Mouse (Mus musculus) hindbrain, embryonic 13.5 days (tissue): Measurements from ENCODE around the gene Etfb. TPM values are rescaled to one million over a fixed set of nuclear protein-coding genes. Genes with fewer than 3 reads are reported as not detected.

Experiments
- ATAC-seq: fragments of 200-750 bp; cut with Nextera tagmentation; 2 replicates; pipeline ENCODE4 v1.8.0; 2017; ENCODE audit warnings: moderate TSS enrichment; ENCODE audit not compliant: low FRiP score
- H3K27ac ChIP-seq: fragments of 300-500 bp; sonication (generic); 2 replicates; pipeline ENCODE4 v1.5.1; 2015; ENCODE audit warnings: inconsistent platforms, mild to moderate bottlenecking, moderate library complexity
- H3K27me3 ChIP-seq: fragments of 300-500 bp; sonication (generic); 2 replicates; pipeline ENCODE4 v1.6.1; 2015; ENCODE audit warnings: mild to moderate bottlenecking, inconsistent platforms
- H3K36me3 ChIP-seq: fragments of 300-500 bp; sonication (generic); 2 replicates; pipeline ENCODE4 v1.6.1; 2015; ENCODE audit warnings: mild to moderate bottlenecking, inconsistent platforms
- H3K4me1 ChIP-seq: fragments of 300-500 bp; sonication (generic); replicated peaks from 2 replicates; pipeline ENCODE4 v1.6.1; 2015; ENCODE audit warnings: inconsistent platforms
- H3K4me2 ChIP-seq: fragments of 300-500 bp; sonication (generic); 2 replicates; pipeline ENCODE4 v1.6.1; 2015; ENCODE audit warnings: inconsistent platforms, mild to moderate bottlenecking, moderate library complexity
- H3K4me3 ChIP-seq: fragments of 300-500 bp; sonication (generic); 2 replicates; pipeline ENCODE4 v1.5.1; 2015; ENCODE audit warnings: mild to moderate bottlenecking, inconsistent platforms
- H3K9ac ChIP-seq: fragments of 300-500 bp; sonication (generic); 2 replicates; pipeline ENCODE4 v1.6.1; 2015; ENCODE audit warnings: mild to moderate bottlenecking, inconsistent platforms
- H3K9me3 ChIP-seq: fragments of 300-500 bp; sonication (generic); 2 replicates; pipeline ENCODE4 v1.6.1; 2016; ENCODE audit warnings: inconsistent platforms
- WGBS: fragments of 180-500 bp; shearing (Covaris S2); methylation state at CpG from one replicate; pipeline ENCODE4 v1.1.7; 2015; 5-methylcytosine and 5-hydroxymethylcytosine counted together
- polyA plus RNA-seq: library from polyadenylated mRNA; unstranded; fragments of >200 nt; fragmentation: Nextera tagmentation; extraction: Ambion mirVana; gene quantifications from 2 replicates; pipeline ENCODE4 v1.2.1, GENCODE M21; 2015

The Etfb gene
- polyA plus RNA-seq, 1 experiment from 2014 or later: 154 TPM

- no peak overlapping the region for H3K4me3 ChIP-seq
- no peak for ATAC-seq
- no peak overlapping the region for H3K27ac ChIP-seq
- 89% methylated on average over 5 of the region's 5 CpGs for WGBS
- no peaks in the 10 kb centered on the region for H3K27me3 ChIP-seq
- H3K9ac ChIP-seq: no peak overlapping the region
- H3K9me3 ChIP-seq: no peaks in the 10 kb centered on the region
- H3K4me1 ChIP-seq: no peaks in the 10 kb centered on the region
- no peak overlapping the region for H3K4me2 ChIP-seq
- H3K36me3 ChIP-seq: no peaks in the 10 kb centered on the region
These were observed 9.2 kb upstream of the Etfb start for GRCm38 (mm10) chr7:43434676-43435075.

DNA sequence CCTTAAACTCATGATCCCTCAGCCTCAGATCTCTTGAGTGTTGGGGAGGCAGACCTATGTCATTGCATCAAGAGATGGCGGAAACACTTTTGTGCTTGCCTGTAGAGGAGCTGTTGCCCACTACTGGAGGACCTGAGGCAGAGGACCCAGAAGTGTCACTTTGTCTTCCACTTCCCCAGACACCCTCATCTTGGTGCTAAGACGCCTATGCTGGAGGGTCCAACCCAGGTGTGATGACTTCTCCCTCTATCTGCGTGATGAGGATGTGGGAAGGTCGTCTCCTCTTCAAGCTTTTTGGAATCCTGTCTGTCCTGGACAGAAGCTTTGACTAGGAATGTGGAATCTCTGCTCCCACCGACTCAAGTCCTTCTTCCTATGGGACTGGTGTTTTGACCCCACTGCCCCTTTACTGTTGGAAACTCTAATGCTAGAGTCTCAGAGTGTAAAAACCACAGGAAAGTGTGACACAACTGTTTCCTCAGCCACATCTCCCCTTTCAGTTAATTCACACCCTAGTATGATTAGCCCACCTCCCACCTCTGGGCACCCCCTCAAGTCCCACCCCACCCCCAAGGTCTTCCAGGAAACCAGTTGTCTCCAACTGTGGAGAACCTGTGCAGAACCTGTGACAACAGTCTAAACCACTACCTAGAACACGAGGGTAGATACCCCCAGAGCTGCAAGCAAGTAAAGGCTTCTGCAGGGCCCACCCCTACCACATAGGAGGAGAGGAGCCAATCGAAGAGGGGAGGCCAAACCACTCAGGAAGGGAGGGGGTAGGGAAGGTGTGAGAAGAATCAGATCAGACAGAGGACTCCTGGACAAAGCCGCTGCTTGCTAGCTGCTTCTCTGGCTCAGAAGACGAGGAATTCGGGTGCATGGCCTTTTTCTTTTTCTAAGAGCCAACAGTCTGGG, 7.3 kb upstream of the Etfb start, which contains the start of gene Nkg7:
Gene Nkg7 (plus strand): TSS at position 733 of the 915 bp plus-strand sequence.
- no peak for ATAC-seq
- no peak within 1 kb of the TSS for H3K27ac ChIP-seq
- no peaks in the 10 kb centered on the region for H3K27me3 ChIP-seq
- no peak within 1 kb of the TSS for H3K4me3 ChIP-seq
- H3K36me3 ChIP-seq: no peaks in the 10 kb centered on the region
- WGBS: 85% methylated on average over 10 of the region's 10 CpGs
- no peaks in the 10 kb centered on the region for H3K9me3 ChIP-seq
- H3K9ac ChIP-seq: no peak within 1 kb of the TSS
- no peak within 1 kb of the TSS for H3K4me2 ChIP-seq
- no peaks in the 10 kb centered on the region for H3K4me1 ChIP-seq

GRCm38 (mm10) chr7:43438611-43439010, 5.3 kb upstream of the Etfb start:
- ATAC-seq: no peak
- H3K4me3 ChIP-seq: no peak overlapping the region
- no peak overlapping the region for H3K27ac ChIP-seq
- no peaks in the 10 kb centered on the region for H3K9me3 ChIP-seq
- H3K27me3 ChIP-seq: no peaks in the 10 kb centered on the region
- H3K4me1 ChIP-seq: peaks cover 10% of the 10 kb centered on the region
- H3K4me2 ChIP-seq: no peak overlapping the region
- no peaks in the 10 kb centered on the region for H3K36me3 ChIP-seq
- no peak overlapping the region for H3K9ac ChIP-seq
- WGBS: 88% methylated on average over 4 of the region's 4 CpGs

- no peak within 1 kb of the TSS for H3K9ac ChIP-seq
- no peaks in the 10 kb centered on the region for H3K36me3 ChIP-seq
- peaks cover 22% of the 10 kb centered on the region for H3K4me1 ChIP-seq
- no peak within 1 kb of the TSS for H3K27ac ChIP-seq
- WGBS: 84% methylated on average over 6 of the region's 6 CpGs
- no peaks in the 10 kb centered on the region for H3K9me3 ChIP-seq
- no peaks in the 10 kb centered on the region for H3K27me3 ChIP-seq
- H3K4me2 ChIP-seq: no peak within 1 kb of the TSS
- no peak within 1 kb of the TSS for H3K4me3 ChIP-seq
- ATAC-seq: no peak
These were observed 3.4 kb upstream of the Etfb start, which contains the start of gene Cldnd2 for GRCm38 (mm10) chr7:43440482-43440881. TSS of gene Cldnd2 (plus strand) at chr7:43440782.

GRCm38 (mm10) chr7:43441071-43441470, 2.8 kb upstream of the Etfb start:
- H3K9ac ChIP-seq: no peak overlapping the region
- no peak overlapping the region for H3K27ac ChIP-seq
- WGBS: 86% methylated on average over 3 of the region's 3 CpGs
- no peaks in the 10 kb centered on the region for H3K36me3 ChIP-seq
- no peak overlapping the region for H3K4me2 ChIP-seq
- no peak overlapping the region for H3K4me3 ChIP-seq
- no peak for ATAC-seq
- peaks cover 22% of the 10 kb centered on the region for H3K4me1 ChIP-seq
- H3K9me3 ChIP-seq: no peaks in the 10 kb centered on the region
- no peaks in the 10 kb centered on the region for H3K27me3 ChIP-seq

DNA sequence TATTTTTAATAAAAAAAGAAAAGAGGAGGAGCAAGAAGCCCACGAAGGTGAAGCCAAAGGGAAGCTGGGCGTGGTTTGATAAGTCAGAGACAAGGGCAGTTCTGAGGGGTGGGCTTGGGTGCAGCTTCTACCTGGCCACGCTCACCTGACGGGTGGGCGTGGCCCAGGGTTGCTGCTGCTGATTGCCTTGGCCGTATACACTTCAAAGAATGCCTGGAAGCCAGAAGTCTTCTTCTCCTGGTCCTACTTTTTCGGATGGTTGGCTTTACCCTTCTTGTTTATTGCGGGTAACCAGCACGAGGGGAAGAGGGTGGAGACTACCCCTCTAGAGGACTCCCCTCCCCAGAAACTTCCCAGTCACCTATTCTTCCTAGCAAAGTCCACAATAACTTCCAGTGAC, 1.2 kb upstream of the Etfb start:
- Histone ChIP-seq H3K4me1 (peaks cover 22% of the 10 kb centered on the region), H3K36me3 (no peaks in the 10 kb centered on the region), H3K9me3 (no peaks in the 10 kb centered on the region), H3K27ac (peak overlapping the region; percentile 93), H3K4me2 (peak overlapping the region; percentile 72), H3K9ac (peak overlapping the region; percentile 75), H3K27me3 (no peaks in the 10 kb centered on the region), H3K4me3 (peak overlapping the region; percentile 57)
- WGBS: 11% methylated on average over 9 of the region's 9 CpGs
- no peak for ATAC-seq

DNA sequence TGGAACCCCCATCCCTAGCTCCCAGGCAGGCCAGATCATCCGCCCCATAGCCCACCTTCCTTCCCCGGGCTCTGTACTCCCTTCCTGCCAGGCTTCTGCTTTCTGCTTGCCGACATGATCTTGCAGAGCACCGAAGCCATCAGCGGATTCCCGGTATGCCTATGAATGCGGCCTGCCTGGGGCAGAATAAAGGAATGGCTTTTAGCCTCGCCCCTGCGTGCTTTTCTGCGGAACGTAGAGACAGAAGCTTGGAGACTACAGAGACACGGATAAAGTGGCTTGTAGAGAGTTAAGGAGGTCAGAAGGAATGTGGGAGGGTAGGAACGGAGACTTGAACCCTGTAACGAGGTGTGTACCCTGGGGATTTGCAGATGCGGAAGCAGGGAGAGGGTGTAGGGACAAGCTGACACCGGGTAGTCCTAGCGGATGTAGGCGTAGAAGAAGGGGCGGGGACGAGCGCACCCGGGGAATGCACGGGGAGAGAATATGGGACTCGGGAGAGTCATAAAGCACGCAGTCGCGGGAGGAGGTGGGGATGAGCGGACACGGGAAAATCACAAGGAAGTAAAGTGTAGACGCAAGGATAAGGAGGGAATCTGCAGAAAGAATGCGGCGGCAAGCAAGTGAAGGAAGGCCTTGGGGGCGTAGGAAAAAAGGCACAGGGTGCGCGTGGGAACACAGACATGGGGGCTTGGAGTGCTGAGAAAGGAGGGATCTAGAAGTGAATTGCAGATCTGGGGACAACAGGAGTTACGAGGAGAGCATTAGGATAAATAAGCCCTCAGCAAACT, 562 bp upstream of the Etfb start:
- ATAC-seq: peak; percentile 81

DNA sequence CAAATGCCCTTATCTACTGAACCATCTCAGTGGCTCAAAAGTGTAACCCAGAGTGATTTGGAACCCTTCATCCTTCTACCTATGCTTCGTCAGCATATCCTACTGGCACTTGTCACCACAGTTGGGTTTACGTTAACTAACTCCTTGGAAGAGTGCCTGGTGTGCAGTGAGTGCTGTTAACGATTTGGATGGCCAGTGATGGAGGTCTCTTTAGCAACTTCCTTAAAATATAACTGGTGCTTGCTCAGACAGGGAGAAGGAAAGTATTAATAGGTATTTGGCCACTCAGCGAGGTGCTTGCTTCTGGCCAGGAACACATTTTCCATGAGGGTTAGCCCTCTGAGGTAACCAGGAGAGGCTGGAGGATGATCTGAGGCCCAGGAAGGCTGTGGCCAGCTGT, 3.9 kb downstream of the Etfb start:
- Histone ChIP-seq H3K4me2 (no peak overlapping the region), H3K9me3 (no peaks in the 10 kb centered on the region), H3K27me3 (no peaks in the 10 kb centered on the region), H3K4me3 (no peak overlapping the region), H3K27ac (no peak overlapping the region), H3K4me1 (peaks cover 16% of the 10 kb centered on the region), H3K9ac (no peak overlapping the region), H3K36me3 (peaks cover 10% of the 10 kb centered on the region)
- no peak for ATAC-seq
- 92% methylated on average over 4 of the region's 4 CpGs for WGBS

More for the DNA sequence above, 562 bp upstream of the Etfb start:
- Histone ChIP-seq H3K9me3 (no peaks in the 10 kb centered on the region), H3K4me3 (peak overlapping the region; percentile 57), H3K27ac (peak overlapping the region; percentile 93), H3K27me3 (no peaks in the 10 kb centered on the region), H3K4me2 (peak overlapping the region; percentile 72), H3K36me3 (no peaks in the 10 kb centered on the region), H3K4me1 (peaks cover 22% of the 10 kb centered on the region), H3K9ac (peak overlapping the region; percentile 75)
- under 1% methylated on average over 36 of the region's 36 CpGs for WGBS

GRCm38 (mm10) chr7:43448246-43448645, 4.4 kb downstream of the Etfb start:
- Histone ChIP-seq H3K9me3 (no peaks in the 10 kb centered on the region), H3K4me1 (peaks cover 12% of the 10 kb centered on the region), H3K4me2 (no peak overlapping the region), H3K36me3 (peaks cover 15% of the 10 kb centered on the region), H3K9ac (no peak overlapping the region), H3K27ac (no peak overlapping the region), H3K27me3 (no peaks in the 10 kb centered on the region), H3K4me3 (no peak overlapping the region)
- ATAC-seq: no peak
- 85% methylated on average over 2 of the region's 3 CpGs for WGBS

- Histone ChIP-seq H3K36me3 (peaks cover 30% of the 10 kb centered on the region), H3K4me2 (no peak overlapping the region), H3K4me1 (peaks cover 5% of the 10 kb centered on the region), H3K9me3 (no peaks in the 10 kb centered on the region), H3K27ac (no peak overlapping the region), H3K4me3 (no peak overlapping the region), H3K27me3 (no peaks in the 10 kb centered on the region), H3K9ac (no peak overlapping the region)
- ATAC-seq: no peak
- WGBS: 98% methylated on average over 2 of the region's 2 CpGs
These were observed 5.9 kb downstream of the Etfb start for GRCm38 (mm10) chr7:43449811-43450210.

- Histone ChIP-seq H3K4me1 (no peaks in the 10 kb centered on the region), H3K27me3 (no peaks in the 10 kb centered on the region), H3K9ac (no peak overlapping the region), H3K9me3 (no peaks in the 10 kb centered on the region), H3K27ac (no peak overlapping the region), H3K4me3 (no peak overlapping the region), H3K36me3 (peaks cover 50% of the 10 kb centered on the region), H3K4me2 (no peak overlapping the region)
- ATAC-seq: no peak
- WGBS: 94% methylated on average over 11 of the region's 11 CpGs
These were observed 7.8 kb downstream of the Etfb start for GRCm38 (mm10) chr7:43451726-43452125.

GRCm38 (mm10) chr7:43452609-43453008, 8.7 kb downstream of the Etfb start:
- H3K36me3 ChIP-seq: peaks cover 58% of the 10 kb centered on the region
- no peaks in the 10 kb centered on the region for H3K27me3 ChIP-seq
- no peak overlapping the region for H3K4me2 ChIP-seq
- ATAC-seq: no peak
- H3K4me3 ChIP-seq: no peak overlapping the region
- H3K27ac ChIP-seq: no peak overlapping the region
- no peaks in the 10 kb centered on the region for H3K9me3 ChIP-seq
- no peaks in the 10 kb centered on the region for H3K4me1 ChIP-seq
- no peak overlapping the region for H3K9ac ChIP-seq
- 42% methylated on average over 4 of the region's 4 CpGs for WGBS
